Mouse (Mus musculus): ENCODE results near the gene Psg16. TPM values are rescaled to one million over a fixed set of nuclear protein-coding genes. Genes with fewer than 3 reads are reported as not detected.

The Psg16 gene
- polyA plus RNA-seq, 1 experiment, result not detected

DNA sequence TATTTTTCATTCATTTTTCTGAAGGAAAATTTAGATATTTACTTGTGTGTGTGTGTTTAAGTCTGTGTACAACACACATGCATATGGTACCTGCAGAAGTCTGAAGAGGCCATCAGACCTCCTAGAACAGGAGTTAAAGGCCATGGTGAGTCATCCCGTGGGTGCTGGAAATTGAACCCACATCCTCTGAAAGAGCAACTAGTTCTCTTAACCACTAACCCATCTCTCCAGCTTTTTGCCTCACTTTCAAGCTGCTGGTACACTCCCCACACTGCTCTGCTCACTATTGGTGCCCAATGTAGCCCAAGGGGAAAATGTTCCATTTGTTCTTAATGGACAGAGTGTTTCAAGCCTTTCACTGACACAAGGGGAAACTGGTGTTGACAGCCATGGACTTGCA lies 61.5 kb downstream of the Psg16 start:
- 81% methylated on average over 1 of the region's 1 CpGs for WGBS
- no peak overlapping the region for H3K4me3 ChIP-seq (ENCODE audit: extremely low read depth, insufficient read depth, insufficient read length)
- H3K4me1 ChIP-seq (ENCODE audit: control insufficient read depth, insufficient read depth, insufficient read length), result no peaks in the 10 kb centered on the region
- TF ChIP-seq CTCF (IDR thresholded peaks at IDR 0.05; ENCODE audit: extremely low read depth, insufficient read depth, insufficient read length, insufficient replicate concordance) (no peak), POLR2A (IDR thresholded peaks at IDR 0.05; ENCODE audit: low read depth, low read length) (no peak)
- DNase-seq (ENCODE audit: low read depth in 1 of 2, low spot score in 2 of 2), result no peak
- no peaks in the 10 kb centered on the region for H3K27me3 ChIP-seq (ENCODE audit: control insufficient read depth, insufficient read depth, low read length)
- H3K36me3 ChIP-seq (ENCODE audit: control insufficient read depth, insufficient read depth, low read length), result no peaks in the 10 kb centered on the region
- H3K27ac ChIP-seq (ENCODE audit: insufficient read depth, low read length), result no peak overlapping the region

DNA sequence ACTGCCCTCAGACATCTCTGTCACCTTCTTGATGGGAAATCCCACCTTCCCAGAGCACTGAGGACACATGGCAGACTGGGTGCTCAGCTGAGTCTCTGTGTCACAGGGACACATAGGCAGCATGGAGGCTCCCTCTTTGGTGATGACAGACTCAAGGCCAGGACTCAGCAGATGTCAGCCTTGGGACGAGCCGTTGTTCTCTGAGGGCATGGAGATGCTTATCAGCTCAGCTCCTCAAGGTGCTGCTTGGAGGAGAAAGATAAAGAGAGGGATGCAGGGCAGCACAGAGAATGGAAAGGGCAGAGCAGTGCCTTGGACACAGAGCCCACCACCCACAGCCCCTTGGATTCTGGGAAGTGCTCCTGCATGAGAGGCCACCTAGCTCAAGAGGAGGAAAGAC lies 76.1 kb downstream of the Psg16 start, which contains the start of gene Ceacam3:
Gene Ceacam3 (plus strand): TSS at position 352 of the 400 bp plus-strand sequence.
- Histone ChIP-seq H3K27me3 (ENCODE audit: control insufficient read depth, insufficient read depth, low read length) (no peaks in the 10 kb centered on the region), H3K27ac (ENCODE audit: insufficient read depth, low read length) (no peak within 1 kb of the TSS), H3K4me3 (ENCODE audit: extremely low read depth, insufficient read depth, insufficient read length) (no peak within 1 kb of the TSS), H3K4me1 (ENCODE audit: control insufficient read depth, insufficient read depth, insufficient read length) (no peaks in the 10 kb centered on the region), H3K36me3 (ENCODE audit: control insufficient read depth, insufficient read depth, low read length) (no peaks in the 10 kb centered on the region)
- DNase-seq (ENCODE audit: low read depth in 1 of 2, low spot score in 2 of 2), result no peak
- 85% methylated on average over 2 of the region's 2 CpGs for WGBS
- TF ChIP-seq CTCF (IDR thresholded peaks at IDR 0.05; ENCODE audit: extremely low read depth, insufficient read depth, insufficient read length, insufficient replicate concordance) (no peak), POLR2A (IDR thresholded peaks at IDR 0.05; ENCODE audit: low read depth, low read length) (no peak)

DNA sequence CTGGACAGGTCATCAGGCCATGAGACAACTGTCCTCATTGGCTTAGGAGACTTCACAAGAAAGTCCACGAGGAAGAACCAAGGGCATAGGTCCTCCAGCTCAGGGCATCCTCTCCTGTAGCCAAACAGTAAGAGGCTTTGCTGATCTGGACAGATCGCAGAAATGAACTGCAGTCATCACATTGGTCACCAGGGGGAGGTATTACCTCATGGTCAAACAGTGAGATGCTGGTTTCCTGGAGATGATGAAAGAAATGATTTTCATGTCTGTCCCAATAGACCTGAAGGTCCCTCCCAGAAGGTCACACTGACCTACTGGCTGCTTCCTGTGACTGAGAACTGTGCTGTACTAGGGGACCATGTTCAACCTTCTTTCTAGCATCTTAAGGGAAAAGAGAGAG lies 81.8 kb downstream of the Psg16 start:
- 38% methylated on average over 2 of the region's 2 CpGs for WGBS
- Histone ChIP-seq H3K4me3 (ENCODE audit: extremely low read depth, insufficient read depth, insufficient read length) (no peak overlapping the region), H3K27me3 (ENCODE audit: control insufficient read depth, insufficient read depth, low read length) (no peaks in the 10 kb centered on the region), H3K36me3 (ENCODE audit: control insufficient read depth, insufficient read depth, low read length) (no peaks in the 10 kb centered on the region), H3K27ac (ENCODE audit: insufficient read depth, low read length) (no peak overlapping the region), H3K4me1 (ENCODE audit: control insufficient read depth, insufficient read depth, insufficient read length) (no peaks in the 10 kb centered on the region)
- no peak for TF ChIP-seq CTCF (IDR thresholded peaks at IDR 0.05; ENCODE audit: extremely low read depth, insufficient read depth, insufficient read length, insufficient replicate concordance)
- no peak for TF ChIP-seq POLR2A (IDR thresholded peaks at IDR 0.05; ENCODE audit: low read depth, low read length)
- DNase-seq (ENCODE audit: low read depth in 1 of 2, low spot score in 2 of 2), result no peak

DNA sequence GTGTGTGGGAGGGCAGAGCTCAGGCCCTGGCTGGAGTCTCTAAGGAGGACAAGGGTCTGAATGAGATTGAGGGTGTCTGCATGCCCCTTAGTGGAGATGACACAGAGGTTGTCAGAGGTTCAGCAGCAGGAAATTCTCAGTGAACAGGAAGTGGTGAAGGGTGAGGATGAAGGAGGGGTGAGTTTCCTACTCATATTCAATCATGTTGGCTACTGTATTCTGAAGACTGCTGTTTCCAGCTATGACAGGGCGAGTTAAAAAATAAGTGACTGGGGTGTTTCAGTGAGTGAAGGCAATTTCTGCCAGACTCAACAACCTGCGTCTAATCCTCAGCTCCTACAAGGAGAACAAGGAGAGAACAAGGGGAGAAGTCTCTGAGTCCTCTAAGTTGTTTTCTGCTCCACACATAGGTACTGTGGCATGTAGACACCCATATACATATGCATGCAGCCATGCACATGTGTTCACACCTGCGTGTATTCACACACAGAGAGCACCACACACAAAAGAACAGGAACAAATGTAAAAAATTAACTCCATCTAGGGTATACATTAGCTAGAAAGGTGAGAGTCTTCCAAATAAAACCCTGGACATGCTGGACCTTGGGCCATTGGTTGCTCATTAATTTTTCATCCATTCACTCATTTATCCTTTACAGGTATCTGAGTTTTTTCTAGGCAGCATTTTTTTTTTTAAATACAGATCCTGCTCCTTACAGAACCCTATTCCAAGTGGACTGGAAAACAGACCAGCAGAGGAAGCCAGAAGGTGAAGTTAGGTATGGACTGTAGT lies 83.2 kb downstream of the Psg16 start:
- Histone ChIP-seq H3K4me1 (ENCODE audit: control insufficient read depth, insufficient read depth, insufficient read length) (no peaks in the 10 kb centered on the region), H3K4me3 (ENCODE audit: extremely low read depth, insufficient read depth, insufficient read length) (no peak overlapping the region), H3K27ac (ENCODE audit: insufficient read depth, low read length) (no peak overlapping the region), H3K27me3 (ENCODE audit: control insufficient read depth, insufficient read depth, low read length) (no peaks in the 10 kb centered on the region), H3K36me3 (ENCODE audit: control insufficient read depth, insufficient read depth, low read length) (no peaks in the 10 kb centered on the region)
- TF ChIP-seq POLR2A (IDR thresholded peaks at IDR 0.05; ENCODE audit: low read depth, low read length), result no peak
- TF ChIP-seq CTCF (IDR thresholded peaks at IDR 0.05; ENCODE audit: extremely low read depth, insufficient read depth, insufficient read length, insufficient replicate concordance), result no peak
- DNase-seq (ENCODE audit: low read depth in 1 of 2, low spot score in 2 of 2), result no peak
- WGBS, result 63% methylated on average over 3 of the region's 3 CpGs

DNA sequence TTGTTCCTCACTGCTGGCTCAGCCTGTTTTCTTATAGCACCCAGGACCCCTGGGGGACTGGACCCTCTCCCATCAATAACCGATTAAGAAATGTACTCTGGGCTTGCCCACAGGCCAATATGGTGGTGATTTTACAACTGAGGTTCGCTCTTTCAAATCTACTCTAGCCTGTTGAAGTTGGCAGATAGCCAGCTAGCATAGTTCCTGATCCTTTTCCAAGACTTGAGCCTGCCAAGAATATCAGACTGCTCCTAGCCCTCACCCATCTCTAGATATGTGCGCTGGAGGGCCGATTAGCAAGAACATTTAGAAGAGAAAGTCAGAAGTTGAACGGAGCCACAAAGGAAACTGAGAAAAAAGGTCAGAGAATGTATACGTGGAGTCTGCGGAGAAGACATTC lies 85.2 kb downstream of the Psg16 start:
- Histone ChIP-seq H3K27ac (ENCODE audit: insufficient read depth, low read length) (no peak overlapping the region), H3K4me3 (ENCODE audit: extremely low read depth, insufficient read depth, insufficient read length) (no peak overlapping the region), H3K36me3 (ENCODE audit: control insufficient read depth, insufficient read depth, low read length) (no peaks in the 10 kb centered on the region), H3K27me3 (ENCODE audit: control insufficient read depth, insufficient read depth, low read length) (no peaks in the 10 kb centered on the region), H3K4me1 (ENCODE audit: control insufficient read depth, insufficient read depth, insufficient read length) (no peaks in the 10 kb centered on the region)
- DNase-seq (ENCODE audit: low read depth in 1 of 2, low spot score in 2 of 2), result no peak
- TF ChIP-seq CTCF (IDR thresholded peaks at IDR 0.05; ENCODE audit: extremely low read depth, insufficient read depth, insufficient read length, insufficient replicate concordance) (no peak), POLR2A (IDR thresholded peaks at IDR 0.05; ENCODE audit: low read depth, low read length) (no peak)
- 82% methylated on average over 7 of the region's 7 CpGs for WGBS

DNA sequence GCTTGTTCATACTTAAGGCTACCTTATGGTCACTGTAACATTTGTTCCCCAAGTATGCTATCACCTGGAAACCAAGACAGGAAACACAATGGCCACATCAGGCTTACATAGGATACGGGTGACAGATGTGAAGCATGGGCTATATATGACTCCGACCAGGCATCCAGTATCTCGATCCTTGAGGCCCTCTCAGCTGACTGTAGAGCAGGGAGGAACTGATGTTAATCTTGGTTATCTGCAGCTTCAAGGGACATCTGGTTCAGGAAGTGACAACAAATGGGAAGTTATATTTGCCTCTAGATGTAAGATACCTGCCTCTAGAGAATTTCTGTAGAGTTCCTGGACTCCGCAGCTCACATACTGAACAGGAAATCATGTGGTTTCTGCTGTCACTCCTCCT lies 98.0 kb downstream of the Psg16 start:
- H3K36me3 ChIP-seq (ENCODE audit: control insufficient read depth, insufficient read depth, low read length), result no peaks in the 10 kb centered on the region
- DNase-seq (ENCODE audit: low read depth in 1 of 2, low spot score in 2 of 2), result no peak
- no peaks in the 10 kb centered on the region for H3K4me1 ChIP-seq (ENCODE audit: control insufficient read depth, insufficient read depth, insufficient read length)
- TF ChIP-seq CTCF (IDR thresholded peaks at IDR 0.05; ENCODE audit: extremely low read depth, insufficient read depth, insufficient read length, insufficient replicate concordance) (no peak), POLR2A (IDR thresholded peaks at IDR 0.05; ENCODE audit: low read depth, low read length) (no peak)
- H3K27me3 ChIP-seq (ENCODE audit: control insufficient read depth, insufficient read depth, low read length), result no peaks in the 10 kb centered on the region
- no peak overlapping the region for H3K27ac ChIP-seq (ENCODE audit: insufficient read depth, low read length)
- no peak overlapping the region for H3K4me3 ChIP-seq (ENCODE audit: extremely low read depth, insufficient read depth, insufficient read length)
- WGBS, result 50% methylated on average over 4 of the region's 4 CpGs

Other genes with a start within 250 kb of the Psg16 start
- 183 and 205 TPM in 2 replicates for gene Prkd2, start 231.1 kb upstream of the Psg16 start, polyA plus RNA-seq (2012; rRNA removed)
- gene Dact3, start 198.7 kb upstream of the Psg16 start, polyA plus RNA-seq (2012; rRNA removed), result 9.2 and 18.1 TPM in 2 replicates
- gene Gng8, start 182.3 kb upstream of the Psg16 start, polyA plus RNA-seq (2012; rRNA removed), result 7.9 and 8.6 TPM in 2 replicates
- 9.2 and 14.9 TPM in 2 replicates for gene Ptgir, start 167.6 kb upstream of the Psg16 start, polyA plus RNA-seq (2012; rRNA removed)
- 166 and 198 TPM in 2 replicates for gene Calm3, start 149.9 kb upstream of the Psg16 start, polyA plus RNA-seq (2012; rRNA removed)
- 1.3 and 2.0 TPM in 2 replicates for gene Pnmal2, start 129.4 kb upstream of the Psg16 start, polyA plus RNA-seq (2012; rRNA removed)
- gene Pnmal1, start 114.4 kb upstream of the Psg16 start, polyA plus RNA-seq (2012; rRNA removed), result not detected in 2 replicates
- gene Gm42372, start 91.0 kb upstream of the Psg16 start, polyA plus RNA-seq (2012; rRNA removed), result 0.40 and 0.42 TPM in 2 replicates
- gene Ccdc8, start 81.3 kb upstream of the Psg16 start, polyA plus RNA-seq (2012; rRNA removed), result 2.0 and 2.2 TPM in 2 replicates
- gene Ppp5c, start 46.1 kb upstream of the Psg16 start, polyA plus RNA-seq (2012; rRNA removed), result 212 and 265 TPM in 2 replicates
- gene Hif3a, start 11.6 kb upstream of the Psg16 start, polyA plus RNA-seq (2012; rRNA removed), result 1.2 and 1.9 TPM in 2 replicates
- gene Ceacam3, start 76.2 kb downstream of the Psg16 start, polyA plus RNA-seq (2012; rRNA removed), result not detected in 2 replicates
- not detected in 2 replicates for gene Psg29, start 129.4 kb downstream of the Psg16 start, polyA plus RNA-seq (2012; rRNA removed)

All from spleen, adult 2 months (tissue).